Mouse (Mus musculus): Measurements from ENCODE around the gene Zfp346.

DNA sequence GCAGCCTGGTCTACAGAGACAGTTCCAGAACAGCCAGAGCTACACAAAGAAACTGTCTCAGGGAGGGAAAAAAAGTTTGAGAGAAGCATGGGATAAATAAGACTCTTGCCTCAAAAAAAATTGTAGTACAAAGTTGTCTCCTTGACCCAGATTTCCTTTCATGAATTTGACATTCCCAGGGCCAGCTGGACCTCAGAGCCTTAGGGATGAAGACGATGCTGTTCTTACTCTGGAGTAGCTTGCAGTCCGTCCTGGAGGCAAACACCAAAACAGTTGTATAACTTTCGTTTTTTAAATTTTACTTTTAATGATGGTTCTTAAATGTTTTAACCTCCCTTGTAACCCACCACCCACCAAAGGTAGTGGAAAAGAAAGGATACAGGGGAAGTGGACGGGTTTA is 2.0 kb downstream of the Zfp346 start:
- TF ChIP-seq CTCF (conservative IDR thresholded peaks at IDR 0.05; ENCODE audit: low read length): no peak
- no peak for TF ChIP-seq NANOG (IDR thresholded peaks at IDR 0.05; ENCODE audit: borderline replicate concordance, low read length)

Measured in E14TG2a.4 (cell line).